Mouse (Mus musculus): ENCODE data around the gene Mutyh.

- TF ChIP-seq POLR2A (IDR thresholded peaks at IDR 0.05; ENCODE audit: control insufficient read depth, extremely low read depth, insufficient read depth, low read length, poor library complexity) (no peak), CTCF (IDR thresholded peaks at IDR 0.05; ENCODE audit: borderline replicate concordance, control insufficient read depth, extremely low read depth, insufficient read depth, low read length, poor library complexity) (no peak)
Measured at GRCm38 (mm10) chr4:116776391-116776790, 31.1 kb upstream of the Mutyh start.

Measured in thymus, adult 2 months (tissue).